Mouse (Mus musculus) right cerebral cortex, postnatal 4 days (tissue): ENCODE data around the gene Pcnx.

Experiments
- DNase-seq: peaks from one replicate; pipeline ENCODE4 v3.0.0-alpha.2; 2022

The Pcnx gene

GRCm38 (mm10) chr12:81859351-81860307 lies at the start of gene Pcnx:
Gene Pcnx (plus strand): TSS chr12:81860023.
- DNase-seq: peak; percentile 90

GRCm38 (mm10) chr12:81810417-81810816 lies 49.4 kb upstream of the Pcnx start:
- no peak for DNase-seq

- DNase-seq: no peak
These were observed 45.1 kb upstream of the Pcnx start for GRCm38 (mm10) chr12:81814742-81815141.

GRCm38 (mm10) chr12:81816330-81817125 lies 43.3 kb upstream of the Pcnx start:
- no peak for DNase-seq

GRCm38 (mm10) chr12:81817126-81817505 lies 42.7 kb upstream of the Pcnx start:
- no peak for DNase-seq

- DNase-seq: no peak
These were observed 39.1 kb upstream of the Pcnx start for GRCm38 (mm10) chr12:81820700-81821099.

- no peak for DNase-seq
These were observed 37.6 kb upstream of the Pcnx start for GRCm38 (mm10) chr12:81822176-81822575.

- DNase-seq: no peak
These were observed 36.9 kb upstream of the Pcnx start for GRCm38 (mm10) chr12:81822778-81823480.

GRCm38 (mm10) chr12:81828355-81828754 lies 31.5 kb upstream of the Pcnx start:
- no peak for DNase-seq

- no peak for DNase-seq
These were observed 27.6 kb upstream of the Pcnx start for GRCm38 (mm10) chr12:81832039-81832738.

- no peak for DNase-seq
These were observed 26.7 kb upstream of the Pcnx start for GRCm38 (mm10) chr12:81833094-81833493.

GRCm38 (mm10) chr12:81836162-81836561 lies 23.7 kb upstream of the Pcnx start:
- DNase-seq: no peak

- DNase-seq: no peak
These were observed 22.4 kb upstream of the Pcnx start for GRCm38 (mm10) chr12:81837463-81837862.

- DNase-seq: no peak
These were observed 20.2 kb upstream of the Pcnx start for GRCm38 (mm10) chr12:81839663-81840062.

- no peak for DNase-seq
These were observed 18.8 kb upstream of the Pcnx start for GRCm38 (mm10) chr12:81841046-81841445.

- DNase-seq: no peak
These were observed 16.3 kb upstream of the Pcnx start for GRCm38 (mm10) chr12:81843501-81843900.

GRCm38 (mm10) chr12:81844572-81844971 lies 15.3 kb upstream of the Pcnx start:
- DNase-seq: no peak

- no peak for DNase-seq
These were observed 14.8 kb upstream of the Pcnx start for GRCm38 (mm10) chr12:81844981-81845380.

GRCm38 (mm10) chr12:81849629-81850028 lies 10.2 kb upstream of the Pcnx start:
- DNase-seq: no peak

- DNase-seq: no peak
These were observed 7.3 kb upstream of the Pcnx start for GRCm38 (mm10) chr12:81852551-81852950.

GRCm38 (mm10) chr12:81852977-81853376 lies 6.8 kb upstream of the Pcnx start:
- peak; percentile 26 for DNase-seq

GRCm38 (mm10) chr12:81853543-81853942 lies 6.3 kb upstream of the Pcnx start:
- DNase-seq: no peak

- DNase-seq: no peak
These were observed 4.8 kb upstream of the Pcnx start for GRCm38 (mm10) chr12:81855031-81855430.
